Mouse (Mus musculus): ENCODE data around the gene Dennd5b. TPM values are rescaled to one million over a fixed set of nuclear protein-coding genes. Genes with fewer than 3 reads are reported as not detected.
"Not testable (repeated sequence)": the region's sequence is repeated elsewhere in the genome, so short reads cannot be mapped to it uniquely, and the experiment has no call there.

The Dennd5b gene
- total RNA-seq, 1 experiment, result 11.5 TPM

GRCm38 (mm10) chr6:149134391-149135150 is 33.1 kb upstream of the Dennd5b start:
- H3K9ac ChIP-seq (ENCODE audit: insufficient read depth, low read depth, low read length, poor library complexity, severe bottlenecking), result no peak overlapping the region
- no peak overlapping the region for H3K4me3 ChIP-seq (ENCODE audit: insufficient read depth in 1 of 2, low read depth in 1 of 2, low read length in 2 of 2, poor library complexity in 1 of 2, severe bottlenecking in 1 of 2)
- no peak overlapping the region for H3K27ac ChIP-seq (ENCODE audit: insufficient read depth, low read depth, low read length, poor library complexity, severe bottlenecking)
- no peak for DNase-seq (ENCODE audit: low read depth, low spot score)
- no peaks in the 10 kb centered on the region for H3K9me3 ChIP-seq (ENCODE audit: control insufficient read depth, insufficient read depth, low read depth, low read length)
- TF ChIP-seq MAFK (IDR thresholded peaks at IDR 0.05; ENCODE audit: insufficient read depth, low read depth, low read length), result no peak
- TF ChIP-seq HCFC1 (IDR thresholded peaks at IDR 0.05; ENCODE audit: borderline replicate concordance, insufficient read depth, low read length), result no peak
- no peak for TF ChIP-seq ZC3H11A (IDR thresholded peaks at IDR 0.05; ENCODE audit: borderline replicate concordance, low read depth, low read length)
- TF ChIP-seq CHD2 (IDR thresholded peaks at IDR 0.05; ENCODE audit: low read depth, low read length), result no peak
- TF ChIP-seq ZNF384 (IDR thresholded peaks at IDR 0.05; ENCODE audit: low read depth, low read length), result no peak
- no peaks in the 10 kb centered on the region for H3K36me3 ChIP-seq (ENCODE audit: control insufficient read depth, insufficient read depth, low read length, poor library complexity, severe bottlenecking)
- peaks cover 11 to 16% of the 10 kb centered on the region in 2 experiments for H3K4me1 ChIP-seq (ENCODE audit: control insufficient read depth in 2 of 2, insufficient read depth in 2 of 2, low read length in 2 of 2, poor library complexity in 1 of 2)
- in situ Hi-C loops (cut with MboI; ENCODE audit: low sequenced_read_pairs in 2 of 2, unreplicated experiment in 2 of 2), result loop anchor here in 1 of 2 experiments (10.0 kb wide), 1 partner anchor 240 kb away; no protein-coding TSS in a partner anchor

- Histone ChIP-seq H3K9ac (ENCODE audit: insufficient read depth, low read depth, low read length, poor library complexity, severe bottlenecking) (no peak overlapping the region), H3K36me3 (ENCODE audit: control insufficient read depth, insufficient read depth, low read length, poor library complexity, severe bottlenecking) (no peaks in the 10 kb centered on the region), H3K4me1 (ENCODE audit: control insufficient read depth in 2 of 2, insufficient read depth in 2 of 2, low read length in 2 of 2, poor library complexity in 1 of 2) (peaks cover 11 to 19% of the 10 kb centered on the region in 2 experiments), H3K4me3 (ENCODE audit: insufficient read depth in 1 of 2, low read depth in 1 of 2, low read length in 2 of 2, poor library complexity in 1 of 2, severe bottlenecking in 1 of 2) (no peak overlapping the region), H3K9me3 (ENCODE audit: control insufficient read depth, insufficient read depth, low read depth, low read length) (no peaks in the 10 kb centered on the region), H3K27ac (ENCODE audit: insufficient read depth, low read depth, low read length, poor library complexity, severe bottlenecking) (no peak overlapping the region; the same call in 1 of the 2 replicates)
- TF ChIP-seq ZC3H11A (IDR thresholded peaks at IDR 0.05; ENCODE audit: borderline replicate concordance, low read depth, low read length), result peak; percentile 93
- TF ChIP-seq ZNF384 (IDR thresholded peaks at IDR 0.05; ENCODE audit: low read depth, low read length), result no peak
- no peak for TF ChIP-seq HCFC1 (IDR thresholded peaks at IDR 0.05; ENCODE audit: borderline replicate concordance, insufficient read depth, low read length)
- in situ Hi-C loops (cut with MboI; ENCODE audit: low sequenced_read_pairs in 2 of 2, unreplicated experiment in 2 of 2), result loop anchor here in 1 of 2 experiments (10.0 kb wide), 1 partner anchor 242 kb away; no protein-coding TSS in a partner anchor
- DNase-seq (ENCODE audit: low read depth, low spot score), result peak; percentile 70
Measured at GRCm38 (mm10) chr6:149132311-149133077, 31.0 kb upstream of the Dennd5b start.

- H3K27ac ChIP-seq (ENCODE audit: insufficient read depth, low read depth, low read length, poor library complexity, severe bottlenecking), result peak overlapping the region; percentile 98
- no peak overlapping the region for H3K4me3 ChIP-seq (ENCODE audit: insufficient read depth in 1 of 2, low read depth in 1 of 2, low read length in 2 of 2, poor library complexity in 1 of 2, severe bottlenecking in 1 of 2)
- H3K9ac ChIP-seq (ENCODE audit: insufficient read depth, low read depth, low read length, poor library complexity, severe bottlenecking), result no peak overlapping the region
- DNase-seq (ENCODE audit: low read depth, low spot score), result peak; percentile 90
- peaks cover 11 to 19% of the 10 kb centered on the region in 2 experiments for H3K4me1 ChIP-seq (ENCODE audit: control insufficient read depth in 2 of 2, insufficient read depth in 2 of 2, low read length in 2 of 2, poor library complexity in 1 of 2)
- no peaks in the 10 kb centered on the region for H3K9me3 ChIP-seq (ENCODE audit: control insufficient read depth, insufficient read depth, low read depth, low read length)
- peak; percentile 93 for TF ChIP-seq CHD2 (IDR thresholded peaks at IDR 0.05; ENCODE audit: low read depth, low read length)
- no peak for TF ChIP-seq ZNF384 (IDR thresholded peaks at IDR 0.05; ENCODE audit: low read depth, low read length)
- TF ChIP-seq ZC3H11A (IDR thresholded peaks at IDR 0.05; ENCODE audit: borderline replicate concordance, low read depth, low read length), result no peak
- TF ChIP-seq HCFC1 (IDR thresholded peaks at IDR 0.05; ENCODE audit: borderline replicate concordance, insufficient read depth, low read length), result no peak
- TF ChIP-seq MAFK (IDR thresholded peaks at IDR 0.05; ENCODE audit: insufficient read depth, low read depth, low read length), result peak; percentile 79
- H3K36me3 ChIP-seq (ENCODE audit: control insufficient read depth, insufficient read depth, low read length, poor library complexity, severe bottlenecking), result no peaks in the 10 kb centered on the region
- in situ Hi-C loops (cut with MboI; ENCODE audit: low sequenced_read_pairs in 2 of 2, unreplicated experiment in 2 of 2), result loop anchor here in 1 of 2 experiments (10.0 kb wide), 1 partner anchor 244 kb away; no protein-coding TSS in a partner anchor
Measured at GRCm38 (mm10) chr6:149131111-149131510, 29.6 kb upstream of the Dennd5b start.

- H3K9ac ChIP-seq (ENCODE audit: insufficient read depth, low read depth, low read length, poor library complexity, severe bottlenecking), result peak within 1 kb of the TSS; percentile 28; the same call in 1 of the 2 replicates
- not testable (repeated sequence) for DNase-seq (ENCODE audit: low read depth, low spot score); H3K9me3 ChIP-seq (ENCODE audit: control insufficient read depth, insufficient read depth, low read depth, low read length); H3K4me3 ChIP-seq (ENCODE audit: insufficient read depth in 1 of 2, low read depth in 1 of 2, low read length in 2 of 2, poor library complexity in 1 of 2, severe bottlenecking in 1 of 2); H3K36me3 ChIP-seq (ENCODE audit: control insufficient read depth, insufficient read depth, low read length, poor library complexity, severe bottlenecking)
- H3K4me1 ChIP-seq (ENCODE audit: control insufficient read depth in 2 of 2, insufficient read depth in 2 of 2, low read length in 2 of 2, poor library complexity in 1 of 2), result peaks cover 5 to 19% of the 10 kb centered on the region in 2 experiments
- in situ Hi-C loops (cut with MboI; ENCODE audit: low sequenced_read_pairs in 2 of 2, unreplicated experiment in 2 of 2), result loop anchor here (5.0 to 10.0 kb wide), 2 partner anchors 245 to 247 kb away; no protein-coding TSS in a partner anchor
- H3K27ac ChIP-seq (ENCODE audit: insufficient read depth, low read depth, low read length, poor library complexity, severe bottlenecking), result peak within 1 kb of the TSS; percentile 98
Measured at GRCm38 (mm10) chr6:149129870-149130269, 28.4 kb upstream of the Dennd5b start, which contains the start of gene Gm10203. Gene Gm10203 (plus strand): TSS chr6:149130170.
